Mouse (Mus musculus): Measurements from ENCODE around the gene Gm49661. TPM values are rescaled to one million over a fixed set of nuclear protein-coding genes. Genes with fewer than 3 reads are reported as not detected.
A peak's percentile ranks its signal among the peaks of the same experiment; 100 is the strongest.

Gm49661 gene
- polyA plus RNA-seq, 1 experiment from 2014 or later: not detected

DNA sequence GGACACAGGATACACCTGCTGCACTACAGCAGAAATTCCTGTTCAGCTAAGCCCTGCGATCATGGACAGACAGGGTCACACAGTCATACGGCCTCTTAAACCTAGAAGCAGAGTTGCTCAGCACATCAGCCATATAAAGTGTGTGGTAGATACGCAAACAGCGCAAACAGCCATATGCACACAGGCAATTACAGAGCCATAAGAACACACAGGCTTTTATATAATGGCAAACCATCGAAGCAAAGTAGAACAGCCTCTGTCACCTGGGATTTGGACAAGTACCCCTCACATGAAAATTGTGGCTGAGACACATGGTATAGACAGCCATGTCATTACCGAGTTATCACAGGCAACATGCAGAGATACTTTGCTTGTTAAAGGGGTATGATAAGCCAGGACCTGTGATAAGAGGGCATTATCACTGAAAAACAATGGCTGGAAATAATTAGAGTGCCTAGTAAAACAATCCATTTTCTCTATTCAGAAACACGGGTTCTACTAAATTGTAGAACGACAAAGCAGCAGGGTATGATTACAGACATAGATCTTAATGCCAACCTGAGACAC is 17.2 kb upstream of the Gm49661 start:
- DNase-seq (ENCODE audit: low spot score): no peak

GRCm38 (mm10) chr8:84985684-84986378 is 16.6 kb upstream of the Gm49661 start:
- DNase-seq (ENCODE audit: low spot score) (peak; percentile 89), ATAC-seq (replicated peaks; ENCODE audit: low FRiP score) (peak; percentile 26)
- H3K27ac ChIP-seq (ENCODE audit: low read depth, low read length): no peak overlapping the region
- H3K4me3 ChIP-seq (ENCODE audit: low read depth, low read length): peak overlapping the region; percentile 44
- H3K4me1 ChIP-seq (replicated peaks; ENCODE audit: control insufficient read depth, insufficient read depth, low read length): peaks cover 22% of the 10 kb centered on the region
- peaks cover 12% of the 10 kb centered on the region; the same call in 1 of the 2 replicates for H3K27me3 ChIP-seq (ENCODE audit: control insufficient read depth, insufficient read depth, low read length)
- peak overlapping the region; percentile 57 for H3K9ac ChIP-seq (ENCODE audit: low read length)
- H3K4me2 ChIP-seq (ENCODE audit: low read depth, low read length, severe bottlenecking): peak overlapping the region; percentile 99
- H3K9me3 ChIP-seq (ENCODE audit: control insufficient read depth, low read length): no peaks in the 10 kb centered on the region
- H3K36me3 ChIP-seq (ENCODE audit: control insufficient read depth, insufficient read depth, low read length): no peaks in the 10 kb centered on the region
- WGBS: under 1% methylated on average over 51 of the region's 53 CpGs

More for the DNA sequence above, 17.2 kb upstream of the Gm49661 start:
- no peak for ATAC-seq (replicated peaks; ENCODE audit: low FRiP score)
- peak overlapping the region; percentile 44 for H3K4me3 ChIP-seq (ENCODE audit: low read depth, low read length)
- H3K36me3 ChIP-seq (ENCODE audit: control insufficient read depth, insufficient read depth, low read length): no peaks in the 10 kb centered on the region
- H3K27me3 ChIP-seq (ENCODE audit: control insufficient read depth, insufficient read depth, low read length): peaks cover 7% of the 10 kb centered on the region; the same call in 1 of the 2 replicates
- peak overlapping the region; percentile 57 for H3K9ac ChIP-seq (ENCODE audit: low read length)
- peaks cover 22% of the 10 kb centered on the region for H3K4me1 ChIP-seq (replicated peaks; ENCODE audit: control insufficient read depth, insufficient read depth, low read length)
- 41% methylated on average over 8 of the region's 8 CpGs for WGBS
- no peaks in the 10 kb centered on the region for H3K9me3 ChIP-seq (ENCODE audit: control insufficient read depth, low read length)
- H3K4me2 ChIP-seq (ENCODE audit: low read depth, low read length, severe bottlenecking): peak overlapping the region; percentile 99; the same call in 1 of the 2 replicates
- no peak overlapping the region for H3K27ac ChIP-seq (ENCODE audit: low read depth, low read length)

- Histone ChIP-seq H3K9ac (ENCODE audit: low read length) (peak overlapping the region; percentile 57), H3K9me3 (ENCODE audit: control insufficient read depth, low read length) (no peaks in the 10 kb centered on the region), H3K27ac (ENCODE audit: low read depth, low read length) (peak overlapping the region; percentile 25; the same call in 1 of the 2 replicates), H3K27me3 (ENCODE audit: control insufficient read depth, insufficient read depth, low read length) (peaks cover 18% of the 10 kb centered on the region; the same call in 1 of the 2 replicates), H3K4me2 (ENCODE audit: low read depth, low read length, severe bottlenecking) (peak overlapping the region; percentile 99), H3K4me1 (replicated peaks; ENCODE audit: control insufficient read depth, insufficient read depth, low read length) (peaks cover 26% of the 10 kb centered on the region), H3K4me3 (ENCODE audit: low read depth, low read length) (peak overlapping the region; percentile 44), H3K36me3 (ENCODE audit: control insufficient read depth, insufficient read depth, low read length) (no peaks in the 10 kb centered on the region)
- no peak for DNase-seq (ENCODE audit: low spot score)
- 1% methylated on average over 23 of the region's 23 CpGs for WGBS
- no peak for ATAC-seq (replicated peaks; ENCODE audit: low FRiP score)
These were observed 15.9 kb upstream of the Gm49661 start for GRCm38 (mm10) chr8:84985049-84985683.

DNA sequence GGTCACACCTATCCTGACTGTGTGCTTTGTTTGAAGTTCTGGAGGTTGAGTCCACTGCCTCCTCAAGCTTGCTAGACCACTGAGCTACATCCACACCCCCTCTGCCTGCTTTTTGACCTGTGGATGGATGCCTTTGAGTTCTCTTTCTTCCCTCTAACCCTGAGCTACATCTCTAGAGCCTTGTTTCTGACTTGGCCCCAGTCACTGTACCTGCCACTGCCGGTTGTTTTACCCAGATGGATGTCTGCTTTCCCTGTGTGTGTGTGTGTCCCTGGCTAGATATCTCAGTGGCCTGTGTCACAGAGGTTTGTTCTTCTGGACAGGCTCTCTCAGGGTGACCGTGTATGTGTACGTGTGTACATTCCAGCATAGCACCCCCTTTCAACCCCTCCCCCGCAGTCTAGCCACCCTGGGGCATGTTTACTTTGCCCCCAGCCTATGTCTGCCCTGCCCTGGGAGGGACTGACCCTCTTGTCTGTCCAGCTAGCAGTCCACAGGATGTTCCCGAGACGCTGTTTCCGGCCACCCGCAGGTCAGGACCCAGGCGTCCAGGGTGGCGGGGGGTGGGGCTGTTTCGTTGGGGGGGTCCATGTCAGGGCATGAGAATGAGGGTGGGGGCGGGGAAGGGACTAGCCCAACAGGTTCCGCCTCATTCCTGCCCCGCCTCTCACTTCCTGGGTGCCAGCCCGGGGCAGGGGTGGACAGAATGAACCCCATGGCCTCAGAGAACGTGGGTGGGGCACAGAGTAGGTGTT is 15.2 kb upstream of the Gm49661 start:
- H3K27ac ChIP-seq (ENCODE audit: low read depth, low read length): no peak overlapping the region
- H3K36me3 ChIP-seq (ENCODE audit: control insufficient read depth, insufficient read depth, low read length): no peaks in the 10 kb centered on the region
- H3K9me3 ChIP-seq (ENCODE audit: control insufficient read depth, low read length): no peaks in the 10 kb centered on the region
- ATAC-seq (replicated peaks; ENCODE audit: low FRiP score) (no peak), DNase-seq (ENCODE audit: low spot score) (no peak)
- H3K4me3 ChIP-seq (ENCODE audit: low read depth, low read length): no peak overlapping the region
- H3K4me2 ChIP-seq (ENCODE audit: low read depth, low read length, severe bottlenecking): peak overlapping the region; percentile 99; the same call in 1 of the 2 replicates
- 0 out of 2 replicates have a peak overlapping the region, but pooled peaks have one; percentile 9 for H3K9ac ChIP-seq (ENCODE audit: low read length)
- peaks cover 28% of the 10 kb centered on the region for H3K4me1 ChIP-seq (replicated peaks; ENCODE audit: control insufficient read depth, insufficient read depth, low read length)
- peaks cover 22% of the 10 kb centered on the region for H3K27me3 ChIP-seq (ENCODE audit: control insufficient read depth, insufficient read depth, low read length)
- 8% methylated on average over 16 of the region's 16 CpGs for WGBS

DNA sequence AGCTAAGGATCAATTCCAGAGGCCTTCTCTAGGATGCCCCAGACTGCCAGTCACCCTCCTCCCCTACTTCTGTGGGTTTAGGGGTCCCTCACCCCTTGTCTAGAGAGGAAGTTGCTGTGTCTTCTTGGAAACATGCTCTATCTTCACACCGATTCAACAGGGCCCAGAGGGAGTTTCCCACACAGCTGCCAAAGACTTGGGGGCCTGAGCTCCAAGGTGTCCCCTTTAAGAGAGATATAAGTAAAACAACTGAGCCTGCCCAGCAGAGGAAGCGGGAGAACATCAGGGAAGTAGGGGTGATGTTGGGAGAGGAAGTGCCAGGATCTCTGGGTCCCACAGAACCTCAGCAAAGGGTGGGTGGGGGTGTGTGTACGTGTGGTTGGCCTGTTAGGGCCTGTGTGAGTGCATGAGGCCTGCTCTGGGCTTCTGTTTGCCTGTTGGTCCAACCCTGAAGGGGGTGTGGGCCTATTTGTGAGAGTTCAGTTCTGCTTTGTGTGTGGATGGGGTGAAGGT is 13.3 kb upstream of the Gm49661 start:
- Histone ChIP-seq H3K4me2 (ENCODE audit: low read depth, low read length, severe bottlenecking) (no peak overlapping the region), H3K4me1 (replicated peaks; ENCODE audit: control insufficient read depth, insufficient read depth, low read length) (peaks cover 40% of the 10 kb centered on the region), H3K9ac (ENCODE audit: low read length) (no peak overlapping the region), H3K4me3 (ENCODE audit: low read depth, low read length) (no peak overlapping the region), H3K27me3 (ENCODE audit: control insufficient read depth, insufficient read depth, low read length) (peaks cover 38% of the 10 kb centered on the region), H3K36me3 (ENCODE audit: control insufficient read depth, insufficient read depth, low read length) (no peaks in the 10 kb centered on the region), H3K27ac (ENCODE audit: low read depth, low read length) (no peak overlapping the region), H3K9me3 (ENCODE audit: control insufficient read depth, low read length) (no peaks in the 10 kb centered on the region)
- 71% methylated on average over 3 of the region's 3 CpGs for WGBS
- ATAC-seq (replicated peaks; ENCODE audit: low FRiP score): no peak
- DNase-seq (ENCODE audit: low spot score): no peak

GRCm38 (mm10) chr8:84981644-84982498 is 12.6 kb upstream of the Gm49661 start:
- Histone ChIP-seq H3K36me3 (ENCODE audit: control insufficient read depth, insufficient read depth, low read length) (no peaks in the 10 kb centered on the region), H3K9ac (ENCODE audit: low read length) (no peak overlapping the region), H3K27ac (ENCODE audit: low read depth, low read length) (no peak overlapping the region), H3K9me3 (ENCODE audit: control insufficient read depth, low read length) (no peaks in the 10 kb centered on the region), H3K4me2 (ENCODE audit: low read depth, low read length, severe bottlenecking) (no peak overlapping the region), H3K4me1 (replicated peaks; ENCODE audit: control insufficient read depth, insufficient read depth, low read length) (peaks cover 45% of the 10 kb centered on the region), H3K4me3 (ENCODE audit: low read depth, low read length) (no peak overlapping the region), H3K27me3 (ENCODE audit: control insufficient read depth, insufficient read depth, low read length) (peaks cover 45% of the 10 kb centered on the region)
- WGBS: 85% methylated on average over 15 of the region's 15 CpGs
- no peak for DNase-seq (ENCODE audit: low spot score)
- no peak for ATAC-seq (replicated peaks; ENCODE audit: low FRiP score)

DNA sequence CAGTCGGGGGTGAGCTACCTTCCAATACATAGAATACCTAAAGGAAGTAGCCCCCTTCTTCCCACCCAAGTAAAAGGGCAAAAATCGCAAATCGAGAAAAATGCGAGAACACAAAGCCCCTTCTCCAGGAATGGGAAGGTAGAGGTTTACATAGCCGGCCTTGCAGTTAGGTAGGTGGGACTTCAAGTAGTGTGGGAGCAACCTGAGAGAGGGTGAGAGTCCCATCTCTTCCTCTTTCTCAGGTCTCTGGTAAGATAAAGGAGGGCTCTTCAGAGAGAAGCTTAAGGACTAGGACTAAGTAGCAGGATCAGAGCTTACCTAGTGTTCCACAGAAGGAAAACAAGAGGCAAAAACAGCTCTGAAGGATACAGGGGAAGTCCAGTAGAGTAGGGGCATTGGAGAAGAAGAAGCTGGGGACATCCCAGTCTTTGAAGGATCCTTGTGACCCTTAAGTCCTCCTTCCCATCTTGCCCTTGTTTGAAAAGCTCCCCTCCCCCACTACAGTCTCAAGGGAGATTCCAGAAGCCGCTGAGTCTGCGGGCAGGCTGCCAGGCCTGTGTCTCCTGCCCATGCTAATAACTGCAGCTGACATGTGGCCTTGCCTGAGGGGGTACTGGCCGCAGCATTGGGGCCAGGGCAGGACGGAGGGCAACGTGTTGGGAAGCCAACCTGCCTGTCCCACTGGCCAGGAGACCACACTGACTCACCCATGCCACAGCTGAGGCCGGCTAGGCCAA is 11.6 kb upstream of the Gm49661 start:
- no peak overlapping the region for H3K27ac ChIP-seq (ENCODE audit: low read depth, low read length)
- H3K9me3 ChIP-seq (ENCODE audit: control insufficient read depth, low read length): no peaks in the 10 kb centered on the region
- no peak overlapping the region; the same call in 1 of the 2 replicates for H3K4me3 ChIP-seq (ENCODE audit: low read depth, low read length)
- WGBS: 39% methylated on average over 11 of the region's 11 CpGs
- no peak overlapping the region for H3K9ac ChIP-seq (ENCODE audit: low read length)
- H3K36me3 ChIP-seq (ENCODE audit: control insufficient read depth, insufficient read depth, low read length): no peaks in the 10 kb centered on the region
- H3K4me2 ChIP-seq (ENCODE audit: low read depth, low read length, severe bottlenecking): no peak overlapping the region
- H3K4me1 ChIP-seq (replicated peaks; ENCODE audit: control insufficient read depth, insufficient read depth, low read length): peaks cover 44% of the 10 kb centered on the region
- peaks cover 40% of the 10 kb centered on the region for H3K27me3 ChIP-seq (ENCODE audit: control insufficient read depth, insufficient read depth, low read length)
- DNase-seq (ENCODE audit: low spot score) (no peak), ATAC-seq (replicated peaks; ENCODE audit: low FRiP score) (no peak)
